Mouse (Mus musculus) heart, adult 2 months (tissue): ENCODE data around the gene Specc1.

Experiments
- CTCF ChIP-seq: fragments of 200-600 bp; IDR thresholded peaks from 2 replicates; pipeline ENCODE4 v1.8.1; 2022; ENCODE audit warnings: antibody characterized with exemption, mild to moderate bottlenecking, moderate library complexity
- EP300 ChIP-seq: fragments of 200-500 bp; IDR thresholded peaks from 2 replicates; pipeline ENCODE4 v1.6.1; 2011; ENCODE audit warnings: low read depth, low read length, control low read depth; ENCODE audit not compliant: insufficient read depth
- POLR2A ChIP-seq: fragments of 200-500 bp; IDR thresholded peaks from 2 replicates; pipeline ENCODE4 v1.6.1; 2011; ENCODE audit warnings: mild to moderate bottlenecking, low read depth, low read length, control low read depth; ENCODE audit not compliant: insufficient read depth

DNA sequence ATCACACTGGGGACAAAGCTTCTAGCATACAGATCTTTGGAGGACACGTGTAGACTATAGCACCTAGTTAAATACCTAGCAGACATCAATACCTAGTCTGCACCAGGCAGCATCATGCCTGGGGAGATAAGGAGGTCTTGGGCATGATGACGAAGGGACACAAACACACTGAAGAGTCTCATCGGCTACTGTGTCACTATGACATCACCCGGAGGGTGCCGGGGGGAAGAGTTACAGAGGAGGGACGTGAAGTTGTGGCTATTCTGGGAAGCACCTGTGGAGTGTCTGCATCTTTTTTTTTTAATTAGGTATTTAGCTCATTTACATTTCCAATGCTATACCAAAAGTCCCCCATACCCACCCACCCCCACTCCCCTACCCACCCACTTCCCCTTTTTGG lies 55.5 kb downstream of the Specc1 start:
- TF ChIP-seq CTCF = no peak
- TF ChIP-seq POLR2A = no peak
- TF ChIP-seq EP300 = no peak
